Mouse (Mus musculus): ENCODE measurements around the gene Hilpda. TPM values are rescaled to one million over a fixed set of nuclear protein-coding genes. Genes with fewer than 3 reads are reported as not detected.

Hilpda gene
- 22.2 to 28.7 TPM (median 28.1 TPM) in 4 replicates for total RNA-seq (2023)

GRCm38 (mm10) chr6:29272312-29273072 is at the start of gene Hilpda:
Gene Hilpda (plus strand): TSS chr6:29272488.

DNA sequence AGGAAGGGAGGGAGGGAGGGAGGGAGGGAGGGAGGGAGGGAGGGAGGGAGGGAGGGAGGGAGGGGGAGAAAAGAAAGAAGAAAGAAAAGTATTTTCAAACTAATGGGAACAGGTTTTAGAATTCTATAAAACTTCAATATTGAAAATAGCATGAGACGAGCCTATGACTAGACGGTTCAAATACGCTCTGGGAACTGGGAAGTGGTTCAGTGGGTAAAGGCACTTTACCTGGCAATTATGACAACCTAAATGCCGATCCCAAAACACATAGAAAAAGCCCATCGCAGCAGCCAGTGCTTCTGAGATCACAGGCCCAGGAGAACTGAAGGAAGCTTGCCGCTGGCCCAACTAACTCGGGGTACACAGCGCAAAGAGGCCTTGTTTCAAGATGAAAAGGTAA is 7.0 kb downstream of the Hilpda start, which contains the start of gene Fam71f2:
Fam71f2 (plus strand) TSS at position 301 of the 400 bp plus-strand sequence.

DNA sequence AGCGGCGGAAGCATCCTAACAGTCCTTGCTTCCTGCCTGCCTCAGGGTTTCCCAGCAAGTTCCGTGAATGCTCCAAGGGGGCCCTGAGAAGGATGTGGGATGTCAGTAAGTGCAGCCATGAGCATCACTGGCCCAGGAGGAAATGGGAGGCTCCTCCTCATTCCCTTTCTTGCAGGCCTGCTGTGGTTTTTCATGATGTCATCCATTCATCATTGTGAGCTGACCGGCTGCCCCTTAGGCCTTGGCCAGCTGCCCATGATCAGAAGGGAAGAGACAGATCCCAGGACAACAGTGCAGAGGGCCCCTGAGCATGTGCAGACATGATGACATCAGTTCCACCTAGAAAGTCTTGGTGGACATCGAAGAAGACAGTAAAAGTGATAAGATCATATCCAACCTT is 46.6 kb downstream of the Hilpda start, which contains the start of gene Fam71f1:
Fam71f1 (plus strand) TSS at position 262 of the 400 bp plus-strand sequence.

Other genes starting within 250 kb of the Hilpda start
- gene Lep, start 212.3 kb upstream of the Hilpda start, total RNA-seq (2023) = not detected in 4 replicates
- gene Rbm28, start 107.5 kb upstream of the Hilpda start, total RNA-seq (2023) = 86.4 to 110 TPM (median 95.1 TPM) in 4 replicates
- 0.27 to 0.94 TPM (median 0.72 TPM) in 3 of 4 replicates, not detected in the other for gene Prrt4, start 92.9 kb upstream of the Hilpda start, total RNA-seq (2023)
- 58.6 to 69.6 TPM (median 64.2 TPM) in 4 replicates for gene Impdh1, start 56.1 kb upstream of the Hilpda start, total RNA-seq (2023)
- 1.0 TPM in 1 of 4 replicates, not detected in the others for gene Fam71f2, start 7.1 kb downstream of the Hilpda start, total RNA-seq (2023)
- not detected in 4 replicates for gene Fam71f1, start 46.7 kb downstream of the Hilpda start, total RNA-seq (2023)
- 46.3 to 53.5 TPM (median 50.1 TPM) in 4 replicates for gene Calu, start 75.6 kb downstream of the Hilpda start, total RNA-seq (2023)
- not detected in 4 replicates for gene Opn1sw, start 116.0 kb downstream of the Hilpda start, total RNA-seq (2023)
- not detected in 4 replicates for gene Ccdc136, start 123.8 kb downstream of the Hilpda start, total RNA-seq (2023)
- gene Flnc, start 160.8 kb downstream of the Hilpda start, total RNA-seq (2023) = 0.06 TPM in 1 of 4 replicates, not detected in the others
- 195 to 211 TPM (median 201 TPM) in 4 replicates for gene Atp6v1f, start 195.2 kb downstream of the Hilpda start, total RNA-seq (2023)
- gene Atp6v1fnb, start 198.9 kb downstream of the Hilpda start, total RNA-seq (2023) = 8.3 to 9.7 TPM (median 9.1 TPM) in 4 replicates
- gene Kcp, start 235.5 kb downstream of the Hilpda start, total RNA-seq (2023) = 0.12 TPM in 1 of 4 replicates, not detected in the others

Measured in B cell, adult 62 days (primary cell).